Mouse (Mus musculus): ENCODE results near the gene Plac8. TPM values are rescaled to one million over a fixed set of nuclear protein-coding genes. Genes with fewer than 3 reads are reported as not detected.

Plac8 gene
- polyA plus RNA-seq, 1 experiment from 2014 or later: 445 TPM

- peak overlapping the region; percentile 59 for H3K4me2 ChIP-seq (ENCODE audit: low read depth, low read length)
- peaks cover 11% of the 10 kb centered on the region for H3K4me1 ChIP-seq (ENCODE audit: control insufficient read depth, insufficient read depth, low read length)
- H3K27me3 ChIP-seq (replicated peaks; ENCODE audit: control insufficient read depth, insufficient read depth, low read length): no peaks in the 10 kb centered on the region
- H3K9ac ChIP-seq (ENCODE audit: low read depth, low read length): no peak overlapping the region
- H3K36me3 ChIP-seq (ENCODE audit: control insufficient read depth, insufficient read depth, low read length): no peaks in the 10 kb centered on the region
- 79% methylated on average over 3 of the region's 3 CpGs for WGBS
- no peak overlapping the region for H3K4me3 ChIP-seq (ENCODE audit: low read length)
- no peaks in the 10 kb centered on the region for H3K9me3 ChIP-seq (ENCODE audit: control insufficient read depth, low read length)
- no peak for ATAC-seq
- peak overlapping the region; percentile 38 for H3K27ac ChIP-seq (ENCODE audit: low read length)
Observed at GRCm38 (mm10) chr5:100568802-100569201, 3.2 kb downstream of the Plac8 start.

- H3K9me3 ChIP-seq (ENCODE audit: control insufficient read depth, low read length): no peaks in the 10 kb centered on the region
- peaks cover 11% of the 10 kb centered on the region for H3K4me1 ChIP-seq (ENCODE audit: control insufficient read depth, insufficient read depth, low read length)
- H3K4me3 ChIP-seq (ENCODE audit: low read length): peak overlapping the region; percentile 35
Observed at GRCm38 (mm10) chr5:100568177-100568576, 3.9 kb downstream of the Plac8 start.

GRCm38 (mm10) chr5:100567258-100568032 is 4.6 kb downstream of the Plac8 start:
- peak; percentile 51 for ATAC-seq
- Histone ChIP-seq H3K4me3 (ENCODE audit: low read length) (peak overlapping the region; percentile 35), H3K36me3 (ENCODE audit: control insufficient read depth, insufficient read depth, low read length) (0 out of 2 replicates have a peak, but pooled peaks cover 2% of the 10 kb centered on the region), H3K4me2 (ENCODE audit: low read depth, low read length) (peak overlapping the region; percentile 59), H3K9me3 (ENCODE audit: control insufficient read depth, low read length) (no peaks in the 10 kb centered on the region), H3K9ac (ENCODE audit: low read depth, low read length) (peak overlapping the region; percentile 42), H3K27ac (ENCODE audit: low read length) (peak overlapping the region; percentile 87), H3K4me1 (ENCODE audit: control insufficient read depth, insufficient read depth, low read length) (peaks cover 6% of the 10 kb centered on the region), H3K27me3 (replicated peaks; ENCODE audit: control insufficient read depth, insufficient read depth, low read length) (no peaks in the 10 kb centered on the region)
- 27% methylated on average over 13 of the region's 13 CpGs for WGBS

More at GRCm38 (mm10) chr5:100568177-100568576, 3.9 kb downstream of the Plac8 start:
- WGBS: 53% methylated on average over 8 of the region's 8 CpGs
- ATAC-seq: peak; percentile 47
- Histone ChIP-seq H3K27me3 (replicated peaks; ENCODE audit: control insufficient read depth, insufficient read depth, low read length) (no peaks in the 10 kb centered on the region), H3K36me3 (ENCODE audit: control insufficient read depth, insufficient read depth, low read length) (0 out of 2 replicates have a peak, but pooled peaks cover 2% of the 10 kb centered on the region), H3K9ac (ENCODE audit: low read depth, low read length) (peak overlapping the region; percentile 42), H3K4me2 (ENCODE audit: low read depth, low read length) (peak overlapping the region; percentile 59), H3K27ac (ENCODE audit: low read length) (peak overlapping the region; percentile 87)

- 0 out of 2 replicates have a peak overlapping the region, but pooled peaks have one; percentile 0 for H3K4me3 ChIP-seq (ENCODE audit: low read length)
- ATAC-seq: peak; percentile 2; the same call in 1 of the 2 replicates
- H3K9me3 ChIP-seq (ENCODE audit: control insufficient read depth, low read length): no peaks in the 10 kb centered on the region
- no peaks in the 10 kb centered on the region for H3K27me3 ChIP-seq (replicated peaks; ENCODE audit: control insufficient read depth, insufficient read depth, low read length)
- no peak overlapping the region for H3K9ac ChIP-seq (ENCODE audit: low read depth, low read length)
- 0 out of 2 replicates have a peak, but pooled peaks cover 2% of the 10 kb centered on the region for H3K36me3 ChIP-seq (ENCODE audit: control insufficient read depth, insufficient read depth, low read length)
- 57% methylated on average over 2 of the region's 2 CpGs for WGBS
- peak overlapping the region; percentile 87 for H3K27ac ChIP-seq (ENCODE audit: low read length)
- peak overlapping the region; percentile 59 for H3K4me2 ChIP-seq (ENCODE audit: low read depth, low read length)
- H3K4me1 ChIP-seq (ENCODE audit: control insufficient read depth, insufficient read depth, low read length): peaks cover 6% of the 10 kb centered on the region
Observed at GRCm38 (mm10) chr5:100566798-100567197, 5.2 kb downstream of the Plac8 start.

GRCm38 (mm10) chr5:100562702-100563101 is 9.3 kb downstream of the Plac8 start:
- no peak overlapping the region for H3K27ac ChIP-seq (ENCODE audit: low read length)
- H3K36me3 ChIP-seq (ENCODE audit: control insufficient read depth, insufficient read depth, low read length): peaks cover 10% of the 10 kb centered on the region; the same call in 1 of the 2 replicates
- no peaks in the 10 kb centered on the region for H3K27me3 ChIP-seq (replicated peaks; ENCODE audit: control insufficient read depth, insufficient read depth, low read length)
- no peak overlapping the region for H3K4me3 ChIP-seq (ENCODE audit: low read length)
- WGBS: 89% methylated on average over 9 of the region's 9 CpGs
- no peaks in the 10 kb centered on the region for H3K9me3 ChIP-seq (ENCODE audit: control insufficient read depth, low read length)
- H3K9ac ChIP-seq (ENCODE audit: low read depth, low read length): no peak overlapping the region
- no peak overlapping the region for H3K4me2 ChIP-seq (ENCODE audit: low read depth, low read length)
- no peak for ATAC-seq
- H3K4me1 ChIP-seq (ENCODE audit: control insufficient read depth, insufficient read depth, low read length): peaks cover 3% of the 10 kb centered on the region; the same call in 1 of the 2 replicates

DNA sequence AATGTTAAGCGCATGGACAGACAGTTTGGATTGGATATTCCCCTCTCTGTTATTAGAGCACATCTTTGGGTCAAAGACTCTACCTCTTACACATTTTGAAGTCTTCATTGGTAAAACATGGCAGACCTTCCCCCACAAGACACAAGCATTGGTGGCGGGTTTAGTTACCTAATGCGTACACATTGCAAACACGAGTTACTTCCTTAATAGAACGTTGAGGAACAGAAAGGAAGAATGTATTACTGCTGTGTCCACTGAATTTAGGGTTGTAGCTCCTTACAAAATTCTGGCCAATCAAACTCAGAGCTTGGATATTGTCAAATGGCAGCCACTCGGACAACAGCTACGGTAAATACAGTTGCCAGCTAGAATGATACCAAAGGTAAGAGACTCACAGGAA is 12.7 kb downstream of the Plac8 start:
- Histone ChIP-seq H3K27ac (ENCODE audit: low read length) (no peak overlapping the region), H3K4me3 (ENCODE audit: low read length) (no peak overlapping the region), H3K4me1 (ENCODE audit: control insufficient read depth, insufficient read depth, low read length) (no peaks in the 10 kb centered on the region), H3K27me3 (replicated peaks; ENCODE audit: control insufficient read depth, insufficient read depth, low read length) (no peaks in the 10 kb centered on the region), H3K36me3 (ENCODE audit: control insufficient read depth, insufficient read depth, low read length) (peaks cover 16% of the 10 kb centered on the region), H3K9ac (ENCODE audit: low read depth, low read length) (no peak overlapping the region), H3K4me2 (ENCODE audit: low read depth, low read length) (no peak overlapping the region), H3K9me3 (ENCODE audit: control insufficient read depth, low read length) (no peaks in the 10 kb centered on the region)
- 90% methylated on average over 7 of the region's 7 CpGs for WGBS
- ATAC-seq: no peak

GRCm38 (mm10) chr5:100558783-100559182 is 13.3 kb downstream of the Plac8 start:
- no peak for ATAC-seq
- Histone ChIP-seq H3K36me3 (ENCODE audit: control insufficient read depth, insufficient read depth, low read length) (peaks cover 16% of the 10 kb centered on the region), H3K4me1 (ENCODE audit: control insufficient read depth, insufficient read depth, low read length) (no peaks in the 10 kb centered on the region), H3K9me3 (ENCODE audit: control insufficient read depth, low read length) (no peaks in the 10 kb centered on the region), H3K27me3 (replicated peaks; ENCODE audit: control insufficient read depth, insufficient read depth, low read length) (no peaks in the 10 kb centered on the region), H3K4me3 (ENCODE audit: low read length) (no peak overlapping the region), H3K9ac (ENCODE audit: low read depth, low read length) (no peak overlapping the region), H3K4me2 (ENCODE audit: low read depth, low read length) (no peak overlapping the region), H3K27ac (ENCODE audit: low read length) (no peak overlapping the region)
- WGBS: 86% methylated on average over 3 of the region's 3 CpGs

GRCm38 (mm10) chr5:100557537-100557936 is 14.5 kb downstream of the Plac8 start:
- Histone ChIP-seq H3K9me3 (ENCODE audit: control insufficient read depth, low read length) (no peaks in the 10 kb centered on the region), H3K27me3 (replicated peaks; ENCODE audit: control insufficient read depth, insufficient read depth, low read length) (no peaks in the 10 kb centered on the region), H3K4me3 (ENCODE audit: low read length) (no peak overlapping the region), H3K4me2 (ENCODE audit: low read depth, low read length) (no peak overlapping the region), H3K27ac (ENCODE audit: low read length) (no peak overlapping the region; the same call in 1 of the 2 replicates), H3K36me3 (ENCODE audit: control insufficient read depth, insufficient read depth, low read length) (peaks cover 14% of the 10 kb centered on the region), H3K4me1 (ENCODE audit: control insufficient read depth, insufficient read depth, low read length) (no peaks in the 10 kb centered on the region), H3K9ac (ENCODE audit: low read depth, low read length) (no peak overlapping the region)
- 68% methylated on average over 9 of the region's 9 CpGs for WGBS
- ATAC-seq: no peak

DNA sequence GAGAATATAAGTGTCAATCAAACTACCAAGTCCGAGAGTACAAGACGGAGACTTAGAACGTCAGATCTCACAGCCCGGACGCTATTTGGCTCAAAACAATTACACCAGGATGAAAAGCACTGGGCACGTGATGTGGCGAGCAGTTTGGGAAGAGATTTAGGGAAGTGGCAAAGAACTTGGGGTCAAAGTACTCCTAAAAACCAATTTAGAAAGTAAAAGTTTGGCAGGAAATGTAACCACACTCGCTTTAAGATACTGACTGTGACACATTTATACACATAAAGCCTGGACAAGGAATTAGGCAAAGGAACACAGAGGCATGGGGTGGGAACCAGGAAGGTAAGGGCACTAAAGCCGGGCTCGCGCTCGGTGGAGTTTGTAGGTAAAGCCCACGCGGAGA is 15.0 kb downstream of the Plac8 start:
- ATAC-seq: no peak
- H3K27ac ChIP-seq (ENCODE audit: low read length): no peak overlapping the region

More for the DNA sequence above, 15.0 kb downstream of the Plac8 start:
- Histone ChIP-seq H3K36me3 (ENCODE audit: control insufficient read depth, insufficient read depth, low read length) (peaks cover 14% of the 10 kb centered on the region), H3K4me2 (ENCODE audit: low read depth, low read length) (no peak overlapping the region), H3K9ac (ENCODE audit: low read depth, low read length) (no peak overlapping the region), H3K4me1 (ENCODE audit: control insufficient read depth, insufficient read depth, low read length) (no peaks in the 10 kb centered on the region), H3K4me3 (ENCODE audit: low read length) (no peak overlapping the region), H3K27me3 (replicated peaks; ENCODE audit: control insufficient read depth, insufficient read depth, low read length) (no peaks in the 10 kb centered on the region), H3K9me3 (ENCODE audit: control insufficient read depth, low read length) (no peaks in the 10 kb centered on the region)
- 85% methylated on average over 14 of the region's 14 CpGs for WGBS

Data from intestine, embryonic 16.5 days (tissue).